Mouse (Mus musculus) liver, adult 2 months (tissue): ENCODE measurements around the gene Ykt6.

Experiments used
- CTCF ChIP-seq: fragments of 200-500 bp; IDR thresholded peaks from 2 replicates; pipeline ENCODE4 v1.5.1; 2011; ENCODE audit warnings: low read depth, low read length, control low read depth
- POLR2A ChIP-seq: fragments of 200-500 bp; IDR thresholded peaks from 2 replicates; pipeline ENCODE4 v1.6.1; 2011; ENCODE audit warnings: low read length, control low read depth; ENCODE audit not compliant: insufficient read depth; ENCODE audit errors: extremely low read depth

DNA sequence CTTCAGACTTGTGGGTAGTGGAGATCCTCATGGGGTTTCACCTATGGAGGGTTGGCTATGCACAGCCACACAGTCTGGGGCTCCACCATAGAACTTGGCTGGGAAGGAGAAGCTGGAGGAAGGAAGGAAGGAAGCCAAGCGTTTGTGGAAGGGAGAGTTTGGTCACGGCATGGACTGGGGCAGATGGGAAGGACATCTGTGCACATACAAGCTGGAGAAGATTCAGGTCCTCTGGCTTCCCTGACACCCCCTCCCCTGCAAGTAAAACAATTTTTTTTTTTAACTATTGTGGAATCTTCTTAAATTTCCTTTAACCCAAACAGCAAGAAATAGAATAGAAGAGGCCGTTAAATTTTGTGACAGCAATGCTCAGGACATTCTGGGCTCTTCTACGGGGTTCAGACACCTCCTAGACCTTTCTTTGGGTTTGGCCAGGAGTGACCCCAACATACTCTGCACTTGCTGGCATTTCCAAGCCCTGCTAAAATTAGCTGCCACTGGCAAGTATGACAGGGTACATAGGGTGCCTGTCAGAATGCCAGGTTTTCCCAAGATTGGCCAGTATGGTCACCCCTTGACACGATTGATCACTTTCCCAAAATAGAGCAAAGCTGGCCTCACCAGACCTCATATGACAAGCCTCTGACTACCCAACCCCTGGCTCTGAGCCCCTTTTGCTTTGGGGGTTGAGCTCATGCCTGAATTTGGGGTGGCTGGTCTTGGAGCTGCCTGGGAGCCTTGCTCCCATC lies 39.9 kb upstream of the Ykt6 start:
- no peak for TF ChIP-seq CTCF
- no peak for TF ChIP-seq POLR2A
